Mouse (Mus musculus) spleen, adult 2 months (tissue): ENCODE data around the gene Trim58.

Source experiments
- CTCF ChIP-seq: fragments of 200-500 bp; IDR thresholded peaks from 2 replicates; pipeline ENCODE4 v1.5.1; 2011; ENCODE audit warnings: mild to moderate bottlenecking, inconsistent platforms; ENCODE audit not compliant: insufficient read depth, insufficient read length, insufficient replicate concordance; ENCODE audit errors: extremely low read depth
- POLR2A ChIP-seq: fragments of 200-500 bp; IDR thresholded peaks from 2 replicates; pipeline ENCODE4 v1.6.1; 2011; ENCODE audit warnings: low read depth, low read length, inconsistent platforms

DNA sequence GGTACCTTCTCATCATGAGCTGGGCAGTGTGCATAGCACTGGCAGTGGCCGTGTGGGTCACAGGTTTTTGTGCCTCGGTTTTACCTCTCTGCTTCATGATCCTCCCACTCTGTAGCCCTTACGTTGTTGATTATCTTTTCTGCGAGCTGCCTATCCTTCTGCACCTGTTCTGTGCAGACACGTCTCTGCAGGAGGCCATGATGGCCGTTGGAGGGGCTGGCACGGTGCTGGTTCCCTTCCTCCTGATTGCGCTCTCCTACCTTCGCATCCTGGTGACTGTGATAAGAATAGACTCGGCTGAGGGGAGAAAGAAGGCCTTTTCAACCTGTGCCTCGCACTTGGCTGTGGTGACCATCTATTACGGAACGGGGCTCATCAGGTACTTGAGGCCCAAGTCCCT is 42.4 kb upstream of the Trim58 start:
- TF ChIP-seq CTCF (no peak), POLR2A (no peak)
